Mouse (Mus musculus): ENCODE measurements around the gene Cldn4.
A peak's percentile ranks its signal among the peaks of the same experiment; 100 is the strongest.

GRCm38 (mm10) chr5:134985633-134986297 is 39.0 kb upstream of the Cldn4 start, which contains the start of gene Cldn3:
- TF ChIP-seq CTCF (IDR thresholded peaks at IDR 0.05; ENCODE audit: control insufficient read depth, insufficient read depth, insufficient replicate concordance, low read depth, low read length) (0 out of 2 replicates have a peak, but pooled peaks have one; percentile 3), POLR2A (IDR thresholded peaks at IDR 0.05; ENCODE audit: control insufficient read depth, low read depth, low read length) (peak; percentile 49; the same call in 1 of the 2 replicates)
